Mouse (Mus musculus): ENCODE measurements around the gene Tesk2.
"Not testable (repeated sequence)": the region's sequence is repeated elsewhere in the genome, so short reads cannot be mapped to it uniquely, and the experiment has no call there.

Tesk2 gene

DNA sequence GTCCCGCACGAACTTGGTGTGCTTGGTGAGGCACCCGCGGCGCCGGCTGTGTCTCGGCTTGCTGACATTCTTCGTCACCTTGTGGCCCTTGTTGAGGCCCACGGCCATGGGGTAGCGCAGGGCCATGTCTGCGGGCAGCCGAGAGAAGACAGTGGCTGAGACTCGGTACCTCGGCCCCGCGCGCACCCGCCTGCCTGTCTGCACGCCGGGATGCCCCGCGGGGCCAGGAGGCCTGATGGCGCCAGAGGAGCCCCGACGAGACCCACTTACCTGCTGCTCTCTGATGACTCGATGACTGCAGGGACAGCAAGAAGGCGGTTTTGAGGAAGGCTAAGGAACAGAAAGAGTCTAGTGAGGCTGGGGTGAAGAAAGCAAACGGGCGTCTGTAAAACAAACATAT, 119.3 kb downstream of the Tesk2 start:
- not testable (repeated sequence) for DNase-seq (ENCODE audit: extremely low read depth, insufficient read length, low spot score)

DNA sequence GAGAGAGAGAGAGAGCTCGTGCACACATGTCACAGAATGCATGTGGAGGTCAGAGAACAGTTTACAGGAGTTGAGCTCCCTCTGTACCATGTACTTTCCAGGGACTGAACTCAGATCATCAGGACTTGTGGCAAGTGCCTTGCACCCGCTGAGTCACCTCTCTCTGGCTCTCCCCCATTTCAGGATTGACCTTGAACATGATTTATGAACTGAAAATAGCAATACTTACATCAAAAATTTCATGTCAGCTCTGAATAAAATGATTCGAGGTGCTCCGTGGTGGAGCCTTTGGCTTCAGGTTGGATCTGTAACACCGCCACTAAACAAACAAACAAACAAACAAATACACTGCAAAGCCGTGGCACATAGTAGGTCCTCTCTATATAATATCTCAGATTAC, 120.1 kb downstream of the Tesk2 start:
- DNase-seq (ENCODE audit: extremely low read depth, insufficient read length, low spot score) = no peak

DNA sequence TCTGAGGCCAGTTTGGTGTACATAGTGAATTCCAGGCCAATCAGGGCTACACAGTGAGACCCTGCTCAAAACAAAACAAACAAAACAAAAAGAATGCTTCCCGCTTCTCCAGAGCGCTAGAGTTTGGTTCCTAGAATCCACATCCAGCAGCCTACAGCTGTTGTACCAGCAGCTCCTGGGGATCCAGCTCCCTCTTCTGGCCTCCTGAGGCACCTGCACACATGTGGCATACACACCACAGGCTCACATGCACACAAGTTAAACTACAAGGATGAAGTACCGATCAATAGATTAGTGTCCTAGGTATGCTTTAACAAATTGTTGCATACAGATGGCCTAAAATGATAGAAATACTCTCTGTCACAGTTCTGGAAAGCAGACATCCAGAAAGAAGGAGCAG, 123.6 kb downstream of the Tesk2 start:
- DNase-seq (ENCODE audit: extremely low read depth, insufficient read length, low spot score) = no peak

DNA sequence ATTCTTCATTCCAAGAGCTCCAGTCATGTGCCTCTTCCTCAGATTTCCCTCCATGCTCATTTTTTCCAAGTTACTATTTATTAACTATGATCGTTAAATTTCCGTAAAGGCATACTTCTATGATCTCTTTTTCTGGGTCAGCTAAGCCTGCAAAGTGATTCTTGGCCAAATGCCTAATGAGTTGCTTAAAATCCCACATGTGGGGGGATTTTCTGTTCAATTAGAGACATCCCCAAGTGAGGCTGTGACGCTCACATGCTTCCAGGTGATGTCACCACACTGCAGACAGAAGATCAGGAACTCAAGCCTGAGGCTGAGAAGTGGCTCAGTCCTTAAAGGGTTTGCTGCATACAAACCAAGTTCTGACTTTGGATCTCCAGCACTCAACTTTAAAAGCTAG, 129.2 kb downstream of the Tesk2 start:
- DNase-seq (ENCODE audit: extremely low read depth, insufficient read length, low spot score) = no peak

DNA sequence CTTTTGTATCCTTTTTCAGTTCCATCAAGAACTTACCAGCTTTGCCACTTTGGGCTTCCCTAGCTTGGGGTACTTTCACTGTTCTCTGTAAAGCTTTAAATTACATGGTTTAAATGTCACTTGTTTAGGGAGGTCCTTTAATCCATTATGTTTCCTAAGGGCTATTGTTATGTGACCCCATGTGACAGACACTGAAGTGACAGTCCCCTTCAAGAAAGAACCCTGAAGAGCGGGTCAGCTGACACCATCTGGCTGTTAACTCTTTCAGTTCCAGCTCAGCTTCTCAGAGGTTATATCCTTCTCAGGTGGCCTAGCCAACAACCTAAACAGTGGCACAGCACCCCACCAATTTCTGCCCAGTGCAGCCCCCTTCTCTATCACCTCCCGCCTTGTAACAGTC, 133.5 kb downstream of the Tesk2 start:
- no peak for DNase-seq (ENCODE audit: extremely low read depth, insufficient read length, low spot score)
